Mouse (Mus musculus): ENCODE measurements at regions not wholly inside any gene's neighbourhood (a gene's known extent, or its start where the extent isn't known, plus 50 kb on each side); places are given as distances from the start of the nearest gene placed in this dataset.

DNA sequence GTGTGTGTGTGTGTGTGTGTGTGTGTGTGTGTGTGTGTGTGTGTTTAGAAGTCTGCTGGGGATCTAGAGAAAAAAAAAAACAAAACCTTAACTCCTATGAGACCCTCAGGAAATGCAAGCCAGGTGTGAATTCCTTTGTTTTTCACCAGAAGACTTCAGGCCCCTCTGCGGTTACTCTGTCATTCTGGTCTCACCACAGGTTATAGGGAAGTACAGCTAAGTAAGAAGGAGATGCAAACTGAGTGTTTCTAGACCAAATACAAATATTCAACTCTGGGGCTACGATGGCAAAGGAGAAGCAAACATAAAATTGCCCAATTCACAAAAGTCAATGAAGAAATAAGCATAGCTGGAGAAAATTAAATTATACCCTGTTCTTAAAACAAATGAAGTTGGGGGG is 54.9 kb upstream of the Basp1 start:
- H3K4me2 ChIP-seq = no peak overlapping the region
- H3K27me3 ChIP-seq = no peaks in the 10 kb centered on the region
- H3K36me3 ChIP-seq = no peaks in the 10 kb centered on the region
- H3K27ac ChIP-seq = no peak overlapping the region
- no peak for ATAC-seq (replicated peaks; ENCODE audit: low FRiP score)
- H3K4me1 ChIP-seq = peaks cover 19% of the 10 kb centered on the region
- 74% methylated on average over 2 of the region's 2 CpGs for WGBS
- no peak overlapping the region for H3K9ac ChIP-seq
- H3K4me3 ChIP-seq (replicated peaks) = no peak overlapping the region
- no peaks in the 10 kb centered on the region for H3K9me3 ChIP-seq (replicated peaks)

DNA sequence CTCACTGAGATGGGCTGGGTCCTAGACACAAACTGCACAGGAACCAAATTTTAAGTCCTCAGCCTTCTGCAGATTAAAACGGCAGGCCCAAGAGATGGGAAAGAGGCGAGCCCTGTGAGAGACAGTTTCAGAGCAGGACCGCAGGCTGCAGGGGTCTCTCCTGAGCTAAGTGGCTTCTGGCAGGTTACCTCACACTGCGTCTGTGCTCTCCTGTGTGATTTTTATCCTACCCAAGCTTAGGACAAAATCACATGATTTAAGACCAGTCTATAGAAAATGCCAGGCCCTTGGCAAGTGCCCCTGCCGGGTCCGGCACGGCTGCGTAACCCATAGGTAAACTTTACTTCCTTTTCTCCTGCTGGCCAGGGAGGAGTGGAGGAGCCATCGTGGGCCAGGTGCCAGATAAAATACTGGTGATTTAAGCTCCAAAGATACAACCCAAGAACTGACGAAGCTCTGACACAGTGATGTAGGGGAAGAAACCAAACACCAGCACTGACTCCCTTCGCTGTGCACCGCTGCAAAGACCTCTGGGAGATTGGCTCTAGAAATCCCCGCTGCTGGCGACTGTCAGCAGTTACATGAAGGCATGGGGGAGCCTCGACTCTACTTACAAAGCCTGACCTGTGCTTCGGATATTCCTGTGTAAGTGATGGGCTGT is 55.8 kb upstream of the Basp1 start:
- ATAC-seq (replicated peaks; ENCODE audit: low FRiP score) = peak; percentile 58; the same call in 1 of the 2 replicates
- H3K4me2 ChIP-seq = peak overlapping the region; percentile 48

DNA sequence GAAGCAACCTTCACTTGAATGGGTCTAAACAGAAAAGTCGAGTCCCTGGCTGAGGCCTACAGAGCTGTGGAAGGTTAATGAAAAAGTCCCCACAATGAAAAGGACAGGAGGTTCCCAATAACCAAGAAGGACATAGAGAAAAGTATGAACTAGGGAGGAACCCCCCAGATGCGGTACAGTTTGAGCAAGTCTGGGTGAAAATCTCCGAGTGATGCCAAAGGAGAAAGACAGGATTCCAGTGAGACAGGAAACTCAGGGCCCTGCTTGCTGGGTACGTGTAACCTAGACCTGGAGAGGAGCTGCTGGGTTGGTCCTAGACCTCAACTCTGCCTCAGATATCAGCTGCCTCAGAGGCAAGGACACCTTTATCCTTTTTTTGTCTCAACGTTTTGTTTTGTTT is 57.8 kb upstream of the Basp1 start:
- ATAC-seq (replicated peaks; ENCODE audit: low FRiP score) = no peak
- 86% methylated on average over 5 of the region's 5 CpGs for WGBS

More for the DNA sequence above, 55.8 kb upstream of the Basp1 start:
- Histone ChIP-seq H3K27ac (no peak overlapping the region), H3K4me1 (peaks cover 24% of the 10 kb centered on the region), H3K9ac (no peak overlapping the region), H3K9me3 (replicated peaks) (no peaks in the 10 kb centered on the region), H3K4me3 (replicated peaks) (0 out of 2 replicates have a peak overlapping the region, but pooled peaks have one; percentile 0), H3K27me3 (no peaks in the 10 kb centered on the region), H3K36me3 (no peaks in the 10 kb centered on the region)
- 36% methylated on average over 16 of the region's 16 CpGs for WGBS

DNA sequence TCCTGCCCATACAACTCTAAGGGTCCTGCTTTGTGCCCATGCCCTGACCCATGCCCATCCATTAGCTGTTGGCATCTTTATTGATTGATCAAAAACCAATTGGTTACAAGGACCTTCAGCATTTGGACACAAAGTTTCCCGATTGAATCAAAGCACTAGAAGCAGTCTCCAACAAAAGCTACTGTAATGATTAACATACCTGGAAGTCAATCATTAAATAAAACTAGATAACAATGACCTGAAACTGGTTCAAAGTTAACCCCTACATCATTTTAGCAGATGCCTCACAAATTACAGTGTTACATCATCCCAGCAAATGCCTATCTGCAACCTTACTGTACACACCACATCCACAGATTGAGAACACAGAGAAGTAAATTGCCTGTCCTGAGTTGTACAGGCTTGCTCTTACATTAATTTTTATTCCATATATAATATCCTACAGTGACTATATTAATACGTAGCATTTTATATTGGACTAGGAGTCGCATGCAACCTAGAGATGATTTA is 59.7 kb upstream of the Basp1 start:
- Histone ChIP-seq H3K9ac (no peak overlapping the region), H3K27me3 (no peaks in the 10 kb centered on the region), H3K27ac (no peak overlapping the region), H3K9me3 (replicated peaks) (no peaks in the 10 kb centered on the region), H3K4me3 (replicated peaks) (no peak overlapping the region), H3K36me3 (no peaks in the 10 kb centered on the region), H3K4me1 (peaks cover 24% of the 10 kb centered on the region), H3K4me2 (no peak overlapping the region)
- no peak for ATAC-seq (replicated peaks; ENCODE audit: low FRiP score)
- 84% methylated on average over 3 of the region's 3 CpGs for WGBS

More for the DNA sequence above, 57.8 kb upstream of the Basp1 start:
- Histone ChIP-seq H3K9ac (no peak overlapping the region), H3K4me3 (replicated peaks) (no peak overlapping the region), H3K36me3 (no peaks in the 10 kb centered on the region), H3K27ac (no peak overlapping the region), H3K4me1 (peaks cover 24% of the 10 kb centered on the region), H3K4me2 (no peak overlapping the region), H3K27me3 (no peaks in the 10 kb centered on the region), H3K9me3 (replicated peaks) (no peaks in the 10 kb centered on the region)

DNA sequence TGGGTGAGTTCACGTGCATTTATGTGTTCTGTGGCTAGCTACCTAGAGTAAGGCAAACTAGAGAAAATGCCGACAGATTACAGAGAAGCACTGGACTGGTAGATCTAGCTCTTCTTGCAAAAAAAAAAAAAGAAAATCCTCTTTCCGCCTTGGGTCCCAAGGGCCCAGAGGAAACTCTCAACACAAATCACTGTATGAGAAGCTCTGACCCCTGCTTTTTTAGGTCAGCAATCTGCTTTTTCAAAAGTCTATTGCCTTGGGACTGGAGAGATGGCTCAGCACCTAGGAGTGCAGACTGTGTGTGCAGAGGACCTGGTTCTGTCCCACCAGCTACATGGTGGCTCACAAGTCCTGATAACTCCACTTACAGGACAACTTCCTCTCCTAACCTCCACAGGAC is 60.5 kb upstream of the Basp1 start:
- H3K4me1 ChIP-seq = peaks cover 22% of the 10 kb centered on the region
- H3K27me3 ChIP-seq = no peaks in the 10 kb centered on the region
- no peak overlapping the region for H3K27ac ChIP-seq
- ATAC-seq (replicated peaks; ENCODE audit: low FRiP score) = no peak
- no peaks in the 10 kb centered on the region for H3K36me3 ChIP-seq
- WGBS = 77% methylated on average over 3 of the region's 3 CpGs
- no peaks in the 10 kb centered on the region for H3K9me3 ChIP-seq (replicated peaks)
- no peak overlapping the region for H3K9ac ChIP-seq
- no peak overlapping the region for H3K4me3 ChIP-seq (replicated peaks)
- H3K4me2 ChIP-seq = no peak overlapping the region

DNA sequence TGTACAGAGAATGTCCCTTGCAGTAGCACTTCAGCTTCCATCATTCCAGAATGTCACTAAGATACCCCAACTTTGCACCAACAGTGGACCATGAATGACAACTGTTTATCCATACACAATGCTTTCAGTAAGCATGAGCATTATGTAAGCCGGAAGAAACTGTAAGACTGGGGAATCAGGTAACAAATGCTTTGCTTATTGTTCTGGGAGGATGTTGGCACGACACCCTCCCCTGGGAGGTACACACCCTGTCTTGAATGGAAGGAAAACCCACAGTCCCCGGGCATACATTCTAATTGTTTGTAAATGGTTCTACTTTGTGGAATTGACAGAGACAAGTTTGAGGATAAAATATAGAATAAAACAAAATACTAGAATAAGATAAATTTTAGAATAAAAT is 69.0 kb upstream of the Basp1 start:
- ATAC-seq (replicated peaks; ENCODE audit: low FRiP score) = no peak
- 76% methylated on average over 3 of the region's 3 CpGs for WGBS
- Histone ChIP-seq H3K4me2 (no peak overlapping the region), H3K4me3 (replicated peaks) (no peak overlapping the region), H3K9me3 (replicated peaks) (no peaks in the 10 kb centered on the region), H3K27me3 (no peaks in the 10 kb centered on the region), H3K27ac (no peak overlapping the region), H3K4me1 (no peaks in the 10 kb centered on the region), H3K36me3 (no peaks in the 10 kb centered on the region), H3K9ac (no peak overlapping the region)

DNA sequence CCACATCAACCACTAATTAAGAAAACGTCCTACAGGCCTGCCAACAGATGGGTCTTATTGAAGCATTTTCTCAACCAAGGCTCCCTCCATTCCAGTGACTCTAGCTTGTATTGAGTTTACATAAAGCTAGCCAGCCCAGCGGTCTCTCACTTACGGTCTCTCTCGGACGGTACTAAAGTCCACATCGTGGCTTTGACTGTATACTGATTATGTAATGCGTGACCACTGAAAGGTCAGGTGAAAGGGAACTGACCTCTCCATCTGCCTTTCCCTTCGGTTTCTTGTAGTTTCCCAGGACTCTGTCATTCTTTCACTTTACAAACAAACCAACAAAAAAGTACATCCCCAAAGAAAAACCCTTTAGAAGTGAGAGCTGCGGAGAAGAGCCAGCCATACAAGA is 71.8 kb upstream of the Basp1 start:
- H3K9ac ChIP-seq = no peak overlapping the region
- peaks cover 3% of the 10 kb centered on the region; the same call in 1 of the 2 replicates for H3K4me1 ChIP-seq
- 60% methylated on average over 9 of the region's 9 CpGs for WGBS
- no peaks in the 10 kb centered on the region for H3K36me3 ChIP-seq
- ATAC-seq (replicated peaks; ENCODE audit: low FRiP score) = no peak
- H3K9me3 ChIP-seq (replicated peaks) = no peaks in the 10 kb centered on the region
- H3K27ac ChIP-seq = no peak overlapping the region
- H3K27me3 ChIP-seq = no peaks in the 10 kb centered on the region
- no peak overlapping the region for H3K4me3 ChIP-seq (replicated peaks)
- no peak overlapping the region for H3K4me2 ChIP-seq

DNA sequence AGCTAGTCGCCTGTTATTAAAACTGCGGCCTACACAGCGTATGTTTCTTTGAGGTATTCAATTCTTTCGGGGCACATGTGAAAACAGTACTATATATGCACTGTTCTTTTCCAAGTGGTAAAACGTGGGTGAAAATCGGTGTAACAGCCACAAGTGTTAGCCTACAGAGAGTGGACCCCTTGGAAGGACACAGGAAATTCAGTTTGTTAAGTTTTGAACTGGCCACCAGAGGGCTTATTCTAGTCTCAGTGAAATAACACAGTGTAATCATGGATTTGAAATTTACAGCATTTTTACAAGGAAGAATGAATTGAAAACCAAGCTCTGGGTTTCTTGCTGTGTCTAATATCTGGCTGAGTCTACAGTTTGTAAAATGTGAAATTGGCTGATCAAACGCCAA is 72.6 kb upstream of the Basp1 start:
- no peaks in the 10 kb centered on the region for H3K27me3 ChIP-seq
- 0 out of 2 replicates have a peak, but pooled peaks have one; percentile 49 for ATAC-seq (replicated peaks; ENCODE audit: low FRiP score)
- H3K4me3 ChIP-seq (replicated peaks) = no peak overlapping the region
- H3K27ac ChIP-seq = no peak overlapping the region
- no peak overlapping the region for H3K9ac ChIP-seq
- peaks cover 3% of the 10 kb centered on the region; the same call in 1 of the 2 replicates for H3K4me1 ChIP-seq
- no peaks in the 10 kb centered on the region for H3K9me3 ChIP-seq (replicated peaks)
- no peak overlapping the region for H3K4me2 ChIP-seq
- WGBS = 81% methylated on average over 7 of the region's 7 CpGs
- H3K36me3 ChIP-seq = no peaks in the 10 kb centered on the region

DNA sequence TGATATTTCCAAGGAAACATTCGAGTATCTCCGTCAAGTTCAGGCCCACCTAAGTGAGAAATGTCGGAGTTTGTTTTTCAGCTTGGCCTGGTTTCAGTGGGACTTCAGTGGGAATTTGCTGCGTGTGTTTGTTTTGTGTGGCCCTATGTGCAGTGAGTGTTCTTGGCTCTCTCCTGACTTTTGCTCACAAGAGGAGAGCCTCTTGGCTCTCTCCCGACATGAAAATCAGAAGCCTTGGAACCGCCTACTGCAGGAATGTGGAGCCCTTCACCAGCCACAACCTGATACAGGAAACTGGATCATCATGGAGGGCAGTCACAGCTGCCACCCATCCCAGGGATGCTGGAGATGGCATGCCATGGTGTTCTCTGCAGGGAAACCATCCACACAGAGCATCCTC is 76.2 kb upstream of the Basp1 start:
- no peak overlapping the region for H3K4me2 ChIP-seq
- 70% methylated on average over 6 of the region's 6 CpGs for WGBS
- no peak overlapping the region for H3K27ac ChIP-seq
- no peak overlapping the region for H3K9ac ChIP-seq
- ATAC-seq (replicated peaks; ENCODE audit: low FRiP score) = no peak
- H3K4me3 ChIP-seq (replicated peaks) = no peak overlapping the region
- H3K27me3 ChIP-seq = no peaks in the 10 kb centered on the region
- H3K9me3 ChIP-seq (replicated peaks) = no peaks in the 10 kb centered on the region
- H3K36me3 ChIP-seq = no peaks in the 10 kb centered on the region
- peaks cover 14% of the 10 kb centered on the region for H3K4me1 ChIP-seq

DNA sequence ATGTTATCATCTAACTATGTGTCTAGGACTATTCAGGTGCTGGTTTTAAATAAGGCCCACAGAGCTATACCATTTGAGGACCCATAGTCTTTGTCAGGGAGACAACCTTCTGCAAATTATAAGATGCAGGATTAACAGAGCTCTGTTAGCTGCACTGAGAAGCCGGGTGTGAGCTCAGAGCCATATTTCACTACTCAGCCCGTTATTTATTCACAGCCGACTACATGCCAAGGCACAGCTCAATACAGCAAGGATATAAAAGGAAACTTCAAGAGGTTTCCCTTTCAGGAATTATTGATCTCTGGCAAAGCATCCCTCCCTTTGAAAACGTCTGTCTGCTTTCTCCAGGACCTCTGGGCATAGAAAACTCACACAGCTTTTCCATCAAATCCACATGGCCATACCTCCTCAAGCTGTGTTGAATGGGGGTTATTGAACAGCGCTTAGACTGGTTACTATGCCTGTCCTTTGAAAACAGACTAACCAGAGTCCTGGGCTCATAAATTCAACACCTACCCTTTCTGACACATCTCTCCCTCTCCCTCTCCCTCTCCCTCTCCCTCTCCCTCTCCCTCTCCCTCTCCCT is 78.7 kb upstream of the Basp1 start:
- Histone ChIP-seq H3K36me3 (no peaks in the 10 kb centered on the region), H3K4me2 (no peak overlapping the region), H3K27ac (no peak overlapping the region), H3K9ac (no peak overlapping the region), H3K4me3 (replicated peaks) (no peak overlapping the region), H3K9me3 (replicated peaks) (no peaks in the 10 kb centered on the region), H3K27me3 (no peaks in the 10 kb centered on the region), H3K4me1 (peaks cover 28% of the 10 kb centered on the region)
- no peak for ATAC-seq (replicated peaks; ENCODE audit: low FRiP score)
- 31% methylated on average over 5 of the region's 5 CpGs for WGBS

DNA sequence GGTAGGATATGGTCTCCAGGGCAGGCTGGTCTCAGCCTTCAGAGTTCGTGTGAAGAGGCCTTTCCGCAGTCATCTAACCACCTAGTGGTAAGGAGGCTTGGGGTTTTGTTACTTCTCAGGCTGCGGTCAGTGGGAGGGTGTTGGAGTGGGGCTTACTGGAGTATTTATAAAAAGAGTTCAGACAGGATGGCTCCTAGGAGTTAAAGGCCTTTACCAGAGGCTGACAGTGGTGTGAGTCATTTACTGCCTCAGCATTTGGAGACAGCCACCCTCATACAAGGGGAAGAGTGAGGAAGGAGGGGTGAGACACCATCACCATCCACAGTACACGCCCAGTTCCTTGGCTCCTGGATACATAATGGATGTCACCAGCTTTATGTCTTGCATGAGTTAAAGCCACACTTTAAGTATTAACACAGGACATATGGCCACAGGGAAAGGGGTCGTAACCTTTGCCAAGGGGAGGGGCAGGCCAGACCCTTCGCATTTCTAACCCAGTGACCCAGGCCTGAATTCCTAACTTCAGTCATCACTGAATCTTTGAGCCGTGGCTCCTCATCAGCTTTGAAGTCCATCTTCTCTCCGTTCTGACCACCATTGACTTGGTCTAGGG is 81.2 kb upstream of the Basp1 start:
- Histone ChIP-seq H3K4me2 (no peak overlapping the region), H3K27me3 (no peaks in the 10 kb centered on the region), H3K36me3 (no peaks in the 10 kb centered on the region), H3K4me3 (replicated peaks) (no peak overlapping the region), H3K9me3 (replicated peaks) (no peaks in the 10 kb centered on the region), H3K9ac (no peak overlapping the region), H3K4me1 (peaks cover 28% of the 10 kb centered on the region), H3K27ac (no peak overlapping the region)
- WGBS = 63% methylated on average over 8 of the region's 8 CpGs
- ATAC-seq (replicated peaks; ENCODE audit: low FRiP score) = peak; percentile 45; the same call in 1 of the 2 replicates

DNA sequence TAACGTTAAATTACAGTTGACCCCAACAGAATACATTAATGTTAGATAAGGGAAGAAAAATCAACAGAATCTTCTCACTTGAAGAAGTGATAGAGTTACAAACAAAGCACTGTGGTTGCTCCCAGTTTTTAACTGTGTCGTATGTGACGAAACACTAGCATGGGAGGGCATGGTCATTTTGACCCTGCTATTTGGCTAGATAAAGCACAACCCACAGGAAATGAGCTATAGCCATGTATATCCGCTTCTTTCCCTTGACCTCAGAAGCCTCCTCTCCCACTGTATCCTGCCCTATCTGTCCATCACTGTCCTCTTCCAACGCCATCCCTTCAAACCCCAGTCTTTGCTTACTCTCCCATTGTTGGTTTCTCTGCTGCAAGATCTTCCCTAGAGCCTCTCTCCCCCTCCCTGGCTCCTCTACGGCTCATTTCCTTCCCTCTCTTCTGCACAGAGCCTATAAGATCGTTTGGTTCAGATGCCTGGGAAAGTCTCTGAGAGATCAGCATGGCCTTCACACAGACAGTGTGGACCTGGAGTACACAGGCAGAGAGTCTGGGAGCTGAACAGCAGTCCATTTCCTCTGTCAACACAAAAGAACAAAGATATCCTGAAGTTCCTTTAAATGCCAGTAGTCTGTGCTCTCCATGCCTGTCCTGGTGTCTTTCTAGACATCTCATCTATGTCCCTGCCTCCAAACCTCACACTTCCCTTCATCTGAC is 82.5 kb upstream of the Basp1 start:
- Histone ChIP-seq H3K27ac (peak overlapping the region; percentile 56; the same call in 1 of the 2 replicates), H3K4me1 (peaks cover 25% of the 10 kb centered on the region), H3K36me3 (no peaks in the 10 kb centered on the region), H3K4me2 (peak overlapping the region; percentile 12; the same call in 1 of the 2 replicates), H3K4me3 (replicated peaks) (no peak overlapping the region), H3K27me3 (no peaks in the 10 kb centered on the region), H3K9ac (no peak overlapping the region), H3K9me3 (replicated peaks) (no peaks in the 10 kb centered on the region)
- ATAC-seq (replicated peaks; ENCODE audit: low FRiP score) = peak; percentile 71
- WGBS = 14% methylated on average over 7 of the region's 7 CpGs
